Comparison of ENCODE assay signal across 8 mouse cellular contexts in genomic region chr2:165883846-165884576, GRCm38 (mm10). TPM values are rescaled to one million over a fixed set of nuclear protein-coding genes. Genes with fewer than 3 reads are reported as not detected.
DNase-seq lines count a peak whose midpoint lies in the region; ATAC-seq and TF ChIP-seq lines count a peak whose summit lies in the region.

No protein-coding gene starts in this region.

- no peak for ATAC-seq in heart, embryonic 12.5 days (ENCODE audit: insufficient number of reproducible peaks, low FRiP score)
- no peak for ATAC-seq in kidney, embryonic 15.5 days (replicated peaks; ENCODE audit: low FRiP score)
- ATAC-seq in liver, embryonic 14.5 days (ENCODE audit: insufficient read depth) = no peak
- ATAC-seq in neural tube, embryonic 15.5 days (ENCODE audit: low FRiP score) = no peak

- H3K27me3 ChIP-seq in heart, embryonic 12.5 days (replicated peaks) = no peaks in the 10 kb centered on the region
- H3K27me3 ChIP-seq in kidney, embryonic 15.5 days = no peaks in the 10 kb centered on the region
- H3K27me3 ChIP-seq in liver, embryonic 14.5 days (ENCODE audit: control insufficient read depth, insufficient read depth, low read length) = no peaks in the 10 kb centered on the region
- H3K27me3 ChIP-seq in neural tube, embryonic 15.5 days (replicated peaks) = no peaks in the 10 kb centered on the region

- no peak for TF ChIP-seq EP300 in liver, embryonic 14.5 days (IDR thresholded peaks at IDR 0.05; ENCODE audit: low read depth)

- 8% methylated on average over 11 of the region's 11 CpGs for WGBS in heart, embryonic 12.5 days
- 11% methylated on average over 11 of the region's 11 CpGs for WGBS in kidney, embryonic 15.5 days
- WGBS in liver, embryonic 14.5 days (ENCODE audit: insufficient replicate concordance) = 2% methylated on average over 11 of the region's 11 CpGs
- 13% methylated on average over 11 of the region's 11 CpGs for WGBS in neural tube, embryonic 15.5 days

- H3K27ac ChIP-seq in heart, embryonic 12.5 days (ENCODE audit: poor library complexity, severe bottlenecking) = peak overlapping the region; percentile 100
- H3K27ac ChIP-seq in kidney, embryonic 15.5 days = peak overlapping the region; percentile 100
- peak overlapping the region; percentile 91 for H3K27ac ChIP-seq in liver, embryonic 14.5 days
- peak overlapping the region; percentile 99 for H3K27ac ChIP-seq in neural tube, embryonic 15.5 days (replicated peaks)

- H3K4me1 ChIP-seq in heart, embryonic 12.5 days (replicated peaks) = peaks cover 97% of the 10 kb centered on the region
- H3K4me1 ChIP-seq in kidney, embryonic 15.5 days = peaks cover 99% of the 10 kb centered on the region
- H3K4me1 ChIP-seq in liver, embryonic 14.5 days (replicated peaks; ENCODE audit: control insufficient read depth in 2 of 2, insufficient read depth in 2 of 2, low read length in 1 of 2) = peaks cover 62 to 85% of the 10 kb centered on the region in 2 experiments
- peaks cover 99% of the 10 kb centered on the region for H3K4me1 ChIP-seq in neural tube, embryonic 15.5 days

- DNase-seq in ovary, postnatal 36 days (ENCODE audit: low spot score) = peak; percentile 44
- no peak for DNase-seq in ovary, adult 18-20 months (ENCODE audit: low spot score)
- DNase-seq in cerebellum, postnatal 36 days = peak; percentile 39 to 54
- no peak for DNase-seq in liver, embryonic 14.5 days (ENCODE audit: low read depth in 3 of 3, low spot score in 3 of 3)
- DNase-seq in urinary bladder, postnatal 4 days (ENCODE audit: low spot score in 2 of 2) = no peak

- peak overlapping the region; percentile 49 for H3K4me3 ChIP-seq in heart, embryonic 12.5 days
- H3K4me3 ChIP-seq in kidney, embryonic 15.5 days (replicated peaks) = peak overlapping the region; percentile 44
- peak overlapping the region; percentile 54 to 87 for H3K4me3 ChIP-seq in liver, embryonic 14.5 days (ENCODE audit: insufficient read depth in 1 of 2, low read depth in 2 of 2, low read length in 2 of 2)
- peak overlapping the region; percentile 38 for H3K4me3 ChIP-seq in neural tube, embryonic 15.5 days (replicated peaks)

- no peaks in the 10 kb centered on the region for H3K9me3 ChIP-seq in heart, embryonic 12.5 days (replicated peaks)
- no peaks in the 10 kb centered on the region for H3K9me3 ChIP-seq in kidney, embryonic 15.5 days (replicated peaks)
- H3K9me3 ChIP-seq in liver, embryonic 14.5 days (ENCODE audit: control insufficient read depth, low read length) = no peaks in the 10 kb centered on the region
- H3K9me3 ChIP-seq in neural tube, embryonic 15.5 days (replicated peaks) = no peaks in the 10 kb centered on the region

- peak overlapping the region; percentile 88 for H3K9ac ChIP-seq in heart, embryonic 12.5 days
- peak overlapping the region; percentile 64 for H3K9ac ChIP-seq in kidney, embryonic 15.5 days
- peak overlapping the region; percentile 67 for H3K9ac ChIP-seq in liver, embryonic 14.5 days (replicated peaks)
- peak overlapping the region; percentile 53 for H3K9ac ChIP-seq in neural tube, embryonic 15.5 days (replicated peaks)

- peak overlapping the region; percentile 81 for H3K4me2 ChIP-seq in heart, embryonic 12.5 days
- H3K4me2 ChIP-seq in kidney, embryonic 15.5 days = peak overlapping the region; percentile 74
- peak overlapping the region; percentile 79 for H3K4me2 ChIP-seq in liver, embryonic 14.5 days (ENCODE audit: low read depth)
- peak overlapping the region; percentile 73 for H3K4me2 ChIP-seq in neural tube, embryonic 15.5 days

- no peak for TF ChIP-seq CTCF in liver, embryonic 14.5 days (IDR thresholded peaks at IDR 0.05; ENCODE audit: low read depth)

- no peaks in the 10 kb centered on the region for H3K36me3 ChIP-seq in heart, embryonic 12.5 days
- no peaks in the 10 kb centered on the region for H3K36me3 ChIP-seq in kidney, embryonic 15.5 days
- peaks cover 16% of the 10 kb centered on the region for H3K36me3 ChIP-seq in liver, embryonic 14.5 days (replicated peaks; ENCODE audit: control insufficient read depth, insufficient read depth, low read depth)
- H3K36me3 ChIP-seq in neural tube, embryonic 15.5 days = no peaks in the 10 kb centered on the region

RNA-seq across cellular contexts. Expression of gene Zmynd8, which starts 14.8 kb away (rescaled TPM):
- polyA plus RNA-seq in heart, embryonic 12.5 days (2016; fragmentation: Nextera tagmentation; extraction: Ambion mirVana) = 44.7 and 48.0 TPM in 2 replicates
- 67.1 and 68.3 TPM in 2 replicates for polyA plus RNA-seq in kidney, embryonic 15.5 days (2015; fragmentation: Nextera tagmentation; extraction: Ambion mirVana)
- polyA plus RNA-seq in liver, embryonic 14.5 days (2012; rRNA removed) = 13.5 and 17.7 TPM in 2 replicates
- 16.3 and 18.5 TPM in 2 replicates for polyA plus RNA-seq in liver, embryonic 14.5 days (2014; fragmentation: Nextera tagmentation; extraction: Ambion mirVana)
- 79.3 and 79.5 TPM in 2 replicates for polyA plus RNA-seq in neural tube, embryonic 15.5 days (2015; fragmentation: Nextera tagmentation; extraction: Ambion mirVana)

Comparison
In these comparisons a context has a peak if more than half of its experiments do, and no peak if none do; other contexts are left out.
1. DNase-seq: peak in ovary, postnatal 36 days (single experiment) and cerebellum, postnatal 36 days (2 of 2); none in ovary, adult 18-20 months (single experiment), liver, embryonic 14.5 days (0 of 3) and urinary bladder, postnatal 4 days (0 of 2).
2. Peak in every context shown above with its lines, with median percentiles within 50 percentile points of each other: H3K27ac ChIP-seq, H3K4me2 ChIP-seq, H3K4me3 ChIP-seq and H3K9ac ChIP-seq.